Mouse (Mus musculus): ENCODE measurements around the gene Cwc22.
"Not testable (repeated sequence)": the region's sequence is repeated elsewhere in the genome, so short reads cannot be mapped to it uniquely, and the experiment has no call there.

Gene Cwc22

DNA sequence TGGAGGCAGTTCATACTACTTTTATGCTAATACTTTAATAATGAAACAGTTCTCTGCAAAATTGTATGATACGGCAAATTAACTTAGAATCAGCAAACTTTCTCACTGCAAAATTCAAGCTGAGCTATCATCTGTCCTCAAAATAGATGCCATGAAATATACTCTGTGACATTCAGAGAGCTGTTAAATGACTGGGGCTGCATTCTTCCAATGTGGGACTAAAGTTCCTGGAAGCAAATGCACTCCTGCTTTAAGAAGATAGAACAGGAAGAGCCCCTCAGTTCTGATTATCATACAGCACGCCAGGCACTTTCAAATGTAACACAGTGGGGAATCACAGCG is 48.6 kb downstream of the Cwc22 start:
- no peak for DNase-seq (ENCODE audit: low read depth)

DNA sequence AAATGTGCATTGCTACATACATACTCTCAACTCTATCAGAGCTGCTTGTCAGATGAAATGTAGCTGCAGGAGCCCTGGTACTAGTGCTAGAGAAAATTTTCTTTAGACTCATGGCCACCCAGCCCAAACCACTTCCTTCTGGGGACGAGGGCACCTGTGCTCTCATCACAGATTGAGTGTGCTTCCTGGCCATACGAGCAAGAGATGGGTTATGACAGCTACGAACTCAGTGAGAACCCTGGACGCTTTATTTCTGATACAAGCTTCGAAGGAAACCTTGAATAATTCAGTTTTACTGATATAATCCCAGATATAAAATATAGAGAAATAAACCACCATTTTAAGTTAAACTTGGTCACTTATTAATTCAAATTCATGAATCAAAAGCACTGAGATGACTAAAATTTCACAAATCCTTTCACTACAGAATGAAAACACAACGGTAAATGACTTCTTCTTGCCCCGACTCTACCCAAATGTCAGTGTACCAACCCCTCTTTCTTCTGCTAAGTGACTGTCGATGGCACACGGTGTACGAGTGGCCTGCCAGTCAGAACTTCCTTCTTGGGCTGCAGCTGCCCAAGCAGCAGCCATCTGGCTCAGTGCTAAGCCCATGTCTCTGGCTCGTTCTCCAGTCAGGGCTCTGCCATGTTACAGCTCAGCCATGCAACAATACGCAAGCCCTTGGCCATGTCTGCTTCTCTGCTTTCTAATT is 49.2 kb downstream of the Cwc22 start:
- DNase-seq (ENCODE audit: low read depth) = no peak

GRCm38 (mm10) chr2:77895906-77896570 is 50.1 kb downstream of the Cwc22 start:
- DNase-seq (ENCODE audit: low read depth) = not testable (repeated sequence)

DNA sequence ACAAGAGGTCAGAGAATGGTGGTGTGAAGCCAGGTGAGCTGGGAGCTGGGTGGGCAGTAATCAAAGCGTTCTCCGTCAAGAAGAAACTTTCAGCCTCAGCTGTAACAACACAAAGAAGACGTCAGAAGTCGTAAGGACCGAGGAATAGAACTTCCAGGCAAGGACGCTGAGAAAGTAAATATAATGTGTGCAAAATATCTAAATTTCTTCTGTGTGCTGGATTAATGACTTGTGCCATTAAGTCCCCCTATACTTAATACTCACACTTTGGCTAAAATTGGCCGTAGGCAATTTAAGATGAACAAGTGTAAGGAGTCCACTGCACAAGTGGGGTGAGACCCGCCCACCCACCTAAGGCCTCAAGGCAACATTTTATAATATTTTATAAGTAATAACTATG is 51.3 kb downstream of the Cwc22 start:
- no peak for DNase-seq (ENCODE audit: low read depth)

- DNase-seq (ENCODE audit: low read depth) = no peak
These were observed 52.7 kb downstream of the Cwc22 start for GRCm38 (mm10) chr2:77893505-77893904.

DNA sequence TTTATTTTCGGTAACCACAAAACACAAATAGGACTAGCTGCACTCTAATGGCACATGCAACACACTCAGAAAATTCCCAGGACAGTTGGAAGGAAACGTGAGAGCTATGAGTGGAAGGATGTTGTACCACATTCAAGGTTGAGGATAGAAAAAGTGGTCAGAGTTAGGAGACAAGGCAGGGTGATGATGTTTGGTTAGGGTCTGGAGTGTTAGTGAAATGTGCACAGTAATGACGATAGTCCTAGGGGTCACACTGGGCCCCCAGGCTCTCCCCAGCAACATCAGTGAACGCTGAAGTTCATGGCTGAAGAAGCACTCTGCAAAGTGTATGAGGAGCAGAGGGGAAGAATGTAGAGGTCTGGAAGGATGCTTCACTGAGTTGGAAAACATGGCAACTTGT is 53.6 kb downstream of the Cwc22 start:
- DNase-seq (ENCODE audit: low read depth) = no peak

DNA sequence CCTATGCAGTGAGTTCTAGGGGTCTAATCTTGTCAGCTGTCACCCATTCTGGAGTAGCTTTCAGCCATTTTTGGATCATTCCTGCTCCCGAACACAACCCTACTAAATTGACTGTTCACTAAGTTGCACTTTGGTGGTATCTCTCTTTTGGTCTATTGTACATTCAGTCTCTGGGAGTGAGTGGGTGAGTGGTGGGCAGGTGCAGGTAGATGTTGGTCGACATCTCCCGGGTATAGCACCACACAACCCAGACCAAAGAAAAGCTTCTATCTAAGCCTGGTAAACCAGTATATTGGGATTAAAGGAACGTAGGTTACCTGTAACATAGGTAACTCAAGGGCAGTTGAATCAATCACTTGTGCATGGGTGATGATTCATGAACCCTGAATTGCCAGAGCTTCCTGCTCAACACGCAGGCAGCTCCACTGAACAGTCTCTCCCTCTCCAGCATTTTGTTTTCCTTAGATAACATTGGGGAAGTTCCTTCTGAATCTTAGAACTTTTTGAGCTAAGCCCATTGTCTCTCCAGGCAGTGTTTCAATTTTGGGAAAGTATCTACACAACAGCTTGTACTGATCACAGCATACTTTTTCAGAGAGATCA is 55.2 kb downstream of the Cwc22 start:
- no peak for DNase-seq (ENCODE audit: low read depth)

DNA sequence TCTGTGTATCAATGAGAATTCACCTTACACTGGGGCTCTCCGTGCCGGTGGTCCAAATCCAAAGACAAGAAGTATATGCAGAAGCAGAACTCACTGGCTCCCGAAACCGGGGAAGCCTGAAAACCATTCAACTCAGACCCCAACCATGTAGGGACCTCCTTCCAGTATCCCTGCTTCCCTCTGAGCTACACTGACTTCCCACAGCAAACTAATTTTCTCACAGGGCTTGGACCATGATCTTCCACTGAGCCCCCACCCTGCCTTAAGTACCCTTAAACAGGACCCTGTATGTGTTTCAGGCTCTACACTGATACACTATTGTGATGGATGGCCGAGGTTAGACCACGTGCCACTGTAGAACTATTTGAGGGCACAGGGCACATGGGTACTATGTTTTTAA is 56.2 kb downstream of the Cwc22 start:
- no peak for DNase-seq (ENCODE audit: low read depth)

DNA sequence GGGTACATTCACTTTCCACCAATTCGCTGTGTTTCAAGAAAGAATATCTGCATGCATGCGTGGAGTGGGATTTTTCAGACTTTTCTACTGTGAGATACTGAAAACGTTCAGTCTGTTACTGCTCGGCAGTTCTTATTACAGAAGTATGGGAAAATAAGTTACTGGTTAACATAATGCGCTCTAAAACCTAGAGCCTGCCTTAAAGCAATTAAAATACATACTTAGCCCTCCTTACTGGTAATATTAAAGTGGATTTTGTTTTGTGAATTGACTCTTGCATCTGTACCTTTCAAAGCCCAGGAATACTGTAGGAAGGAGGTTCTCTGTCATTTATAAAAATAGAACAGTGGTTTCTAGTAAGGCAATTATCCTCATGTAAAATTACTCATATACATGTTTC is 56.8 kb downstream of the Cwc22 start:
- DNase-seq (ENCODE audit: low read depth) = no peak

- no peak for DNase-seq (ENCODE audit: low read depth)
These were observed 57.3 kb downstream of the Cwc22 start for GRCm38 (mm10) chr2:77888826-77889225.

- no peak for DNase-seq (ENCODE audit: low read depth)
These were observed 58.1 kb downstream of the Cwc22 start for GRCm38 (mm10) chr2:77888056-77888455.

DNA sequence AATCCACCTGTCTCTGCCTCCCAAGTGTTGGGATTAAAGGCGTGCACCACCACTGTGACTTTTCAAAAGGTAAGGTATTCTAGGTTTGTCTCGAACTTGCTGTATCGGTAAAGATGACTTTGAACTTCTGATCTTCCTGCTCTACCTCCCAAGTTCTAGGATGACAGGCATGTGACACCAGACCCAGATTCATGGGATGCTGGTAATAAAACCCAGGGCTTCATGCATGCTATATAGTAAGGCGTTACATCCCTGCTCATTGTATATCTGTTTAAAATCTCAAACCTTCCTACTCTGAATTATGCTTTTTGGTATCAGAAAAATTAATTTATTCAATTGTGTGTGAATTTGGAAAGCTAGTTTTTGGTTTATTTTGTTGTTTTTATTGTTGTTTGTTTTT is 59.0 kb downstream of the Cwc22 start:
- no peak for DNase-seq (ENCODE audit: low read depth)

GRCm38 (mm10) chr2:77885491-77886130 is 60.6 kb downstream of the Cwc22 start:
- DNase-seq (ENCODE audit: low read depth) = no peak

GRCm38 (mm10) chr2:77885036-77885435 is 61.1 kb downstream of the Cwc22 start:
- DNase-seq (ENCODE audit: low read depth) = no peak

DNA sequence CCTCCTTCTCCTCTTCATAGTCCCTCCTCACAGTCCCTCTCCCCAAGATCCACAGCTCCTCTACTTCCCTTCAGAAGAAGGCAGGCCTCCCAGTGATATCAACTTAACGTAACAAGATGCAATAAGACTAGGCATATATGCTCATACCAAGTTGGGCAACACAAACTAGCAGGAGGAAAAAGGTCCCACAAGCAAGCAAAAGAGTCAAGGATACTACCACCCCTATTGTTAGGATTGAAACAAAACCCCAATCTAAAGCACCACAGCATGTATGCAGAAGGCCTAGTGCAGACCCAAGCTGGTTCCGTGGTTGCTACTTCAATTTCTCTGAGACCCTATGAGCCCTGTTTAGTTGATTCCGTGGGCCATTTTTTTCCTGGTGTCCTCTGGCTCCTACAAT is 61.7 kb downstream of the Cwc22 start:
- DNase-seq (ENCODE audit: low read depth) = no peak

DNA sequence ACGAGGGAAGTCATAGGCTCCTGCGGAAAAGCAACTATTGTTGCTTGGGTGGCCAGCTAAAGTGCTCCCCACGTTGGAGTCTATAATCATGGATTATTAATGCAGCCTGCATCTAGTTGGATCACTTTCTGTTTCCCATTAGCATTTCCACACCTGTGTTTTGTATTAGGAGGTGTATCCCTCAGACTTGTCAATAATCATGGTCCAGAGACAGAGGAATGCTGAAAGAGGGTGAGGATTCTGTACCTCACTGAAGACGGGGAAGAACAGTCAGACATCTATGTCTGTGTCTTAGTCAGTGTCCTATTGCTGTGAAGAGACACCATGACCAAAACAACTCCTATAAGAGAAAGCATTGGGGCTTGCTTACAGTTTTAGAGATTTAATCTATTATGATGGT is 63.2 kb downstream of the Cwc22 start:
- DNase-seq (ENCODE audit: low read depth) = no peak

- DNase-seq (ENCODE audit: low read depth) = no peak
These were observed 64.6 kb downstream of the Cwc22 start for GRCm38 (mm10) chr2:77881301-77882199.

- DNase-seq (ENCODE audit: low read depth) = no peak
These were observed 65.8 kb downstream of the Cwc22 start for GRCm38 (mm10) chr2:77880351-77880750.

GRCm38 (mm10) chr2:77879736-77880135 is 66.4 kb downstream of the Cwc22 start:
- no peak for DNase-seq (ENCODE audit: low read depth)

DNA sequence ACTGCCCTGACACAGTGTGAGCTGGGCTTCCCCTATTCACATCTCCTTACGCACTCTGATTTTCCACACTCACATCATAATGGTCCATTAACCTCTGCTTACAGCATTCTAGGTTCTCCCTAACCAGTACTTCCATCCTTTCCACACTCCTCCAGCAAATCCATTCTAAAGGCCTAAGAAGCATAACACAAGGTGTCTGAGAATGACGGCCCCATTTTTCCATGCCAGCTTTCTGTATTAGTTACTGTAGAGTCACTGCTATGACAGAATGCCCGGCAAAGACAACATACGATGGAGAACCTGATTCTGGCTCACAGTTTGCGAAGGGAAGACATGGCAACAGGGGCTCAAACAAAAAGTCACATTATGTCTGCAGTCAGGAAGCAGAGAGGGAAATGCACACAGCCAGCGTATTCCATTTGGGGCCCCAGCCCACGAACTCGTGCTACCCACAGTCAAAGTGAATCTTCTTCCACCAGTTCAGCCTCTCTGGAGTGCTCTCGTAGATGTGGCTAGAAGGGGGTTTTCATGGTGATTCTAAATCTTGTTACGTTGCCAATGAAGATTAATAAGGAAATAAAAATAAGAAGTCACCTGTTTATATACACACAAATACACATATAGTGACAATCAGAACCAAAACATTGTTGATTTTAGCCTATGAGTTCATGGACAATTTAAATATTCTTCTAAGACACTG is 68.9 kb downstream of the Cwc22 start:
- no peak for DNase-seq (ENCODE audit: low read depth)

- no peak for DNase-seq (ENCODE audit: low read depth)
These were observed 69.8 kb downstream of the Cwc22 start for GRCm38 (mm10) chr2:77876331-77876730.

Measured in 416B (cell line).